Mouse (Mus musculus) CD4-positive naive resting alpha-beta T cell, adult 57 days (primary cell): ENCODE measurements around the gene Mrpl54. TPM values are rescaled to one million over a fixed set of nuclear protein-coding genes. Genes with fewer than 3 reads are reported as not detected.

Source experiments
- total RNA-seq: library from RNA; stranded (reverse); gene quantifications from one replicate; pipeline ENCODE4 v1.2.4, GENCODE M21; 2023

Gene Mrpl54
- 104 TPM for total RNA-seq

GRCm38 (mm10) chr10:81266211-81267105 lies at the start of gene Mrpl54, which contains the start of gene Apba3:
Gene Mrpl54, minus strand, starts transcription at chr10:81266934.
Gene Apba3, plus strand, starts transcription at chr10:81266960.

DNA sequence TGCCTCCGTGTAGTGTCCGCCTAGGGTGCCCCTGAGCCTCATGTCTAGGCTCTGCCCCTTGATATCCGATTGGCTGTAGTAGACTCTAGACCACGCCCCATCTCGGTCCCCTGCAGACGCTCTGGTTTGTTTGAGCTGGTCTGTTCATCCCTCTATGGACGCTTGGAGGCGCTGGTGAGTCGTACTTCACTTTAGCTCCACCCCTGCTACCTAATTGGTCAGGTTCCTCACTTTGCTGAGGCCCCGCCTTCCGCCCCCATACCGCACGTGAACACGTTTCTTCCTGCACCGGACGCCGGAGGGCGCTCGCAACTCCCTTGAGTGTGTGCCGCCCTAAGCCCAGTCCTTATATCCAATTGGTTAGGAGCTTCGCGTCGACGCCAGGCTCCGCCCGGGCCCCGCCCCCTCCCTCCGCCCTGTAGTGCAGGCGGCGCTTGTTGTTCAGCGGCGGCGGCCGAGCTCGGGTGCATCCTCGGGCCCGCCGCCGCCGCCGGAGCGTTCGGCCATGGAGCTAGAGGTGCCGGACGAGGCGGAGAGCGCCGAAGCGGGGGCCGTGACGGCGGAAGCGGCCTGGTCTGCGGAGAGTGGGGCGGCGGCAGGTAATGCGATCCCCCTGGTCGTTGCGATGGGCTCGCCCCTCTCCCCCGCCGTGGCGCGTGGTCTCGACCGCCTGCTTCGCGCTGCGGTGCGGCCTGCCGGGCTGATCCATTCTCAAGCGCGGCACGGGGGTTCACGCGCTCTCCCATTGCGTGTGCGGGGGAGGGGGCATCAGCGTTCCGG lies 26.0 kb upstream of the Mrpl54 start, which contains the start of gene Pip5k1c:
TSS of gene Pip5k1c (plus strand) at position 410 of the 780 bp plus-strand sequence.

DNA sequence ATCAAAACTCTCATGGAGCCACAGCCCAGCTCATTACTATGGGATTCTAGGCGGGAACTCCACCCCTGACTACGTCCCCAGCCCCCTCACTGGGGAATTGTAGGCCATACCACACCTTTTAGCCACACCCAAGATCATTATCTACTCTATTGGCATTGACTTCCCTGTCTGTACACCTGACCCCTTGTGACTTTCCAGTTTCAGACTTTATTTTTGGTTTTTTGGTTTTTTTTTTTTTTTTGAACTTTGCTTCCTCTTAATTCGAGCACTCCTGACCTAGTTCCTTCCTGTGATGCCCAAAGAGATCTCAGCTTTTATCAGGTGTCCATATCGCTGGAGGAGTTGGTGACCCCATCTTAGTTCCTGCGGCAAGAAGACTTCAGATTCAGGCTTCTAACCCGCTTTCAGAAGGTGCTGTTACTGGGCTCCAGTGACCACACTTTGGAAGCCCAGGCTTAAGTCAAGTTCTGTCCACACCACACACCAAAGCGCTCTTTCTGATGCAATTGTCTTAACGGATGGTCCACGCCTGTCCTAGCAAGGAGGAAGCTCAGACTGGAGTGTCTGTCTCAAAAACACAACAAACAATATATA lies 24.9 kb upstream of the Mrpl54 start, which contains the start of gene Tjp3:
TSS of gene Tjp3 (minus strand) at position 71 of the 594 bp plus-strand sequence.

GRCm38 (mm10) chr10:81252424-81253419 lies 14.0 kb downstream of the Mrpl54 start, which contains the start of gene Matk:
Gene Matk, plus strand, starts transcription at chr10:81252935.

GRCm38 (mm10) chr10:81232580-81233225 lies 34.0 kb downstream of the Mrpl54 start, which contains the start of gene Zfr2:
Gene Zfr2, plus strand, starts transcription at chr10:81233155.

GRCm38 (mm10) chr10:81230438-81231332 lies 36.0 kb downstream of the Mrpl54 start, which contains the start of gene Atcay:
Gene Atcay, minus strand, starts transcription at chr10:81230833.

Other genes with a start within 250 kb of the Mrpl54 start
- gene Diras1, start 241.3 kb downstream of the Mrpl54 start, total RNA-seq: not detected
- gene Slc39a3, start 229.5 kb downstream of the Mrpl54 start, total RNA-seq: 17.1 TPM
- 55.5 TPM for gene Sgta, start 206.8 kb downstream of the Mrpl54 start, total RNA-seq
- gene Thop1, start 196.9 kb downstream of the Mrpl54 start, total RNA-seq: 13.4 TPM
- gene Creb3l3, start 168.1 kb downstream of the Mrpl54 start, total RNA-seq: not detected
- 128 TPM for gene Map2k2, start 161.0 kb downstream of the Mrpl54 start, total RNA-seq
- gene Zbtb7a, start 131.7 kb downstream of the Mrpl54 start, total RNA-seq: 58.9 TPM
- gene Pias4, start 99.0 kb downstream of the Mrpl54 start, total RNA-seq: 34.9 TPM
- 2,367 TPM for gene Eef2, start 90.3 kb downstream of the Mrpl54 start, total RNA-seq
- gene Dapk3, start 83.9 kb downstream of the Mrpl54 start, total RNA-seq: 62.3 TPM
- not detected for gene 4930442H23Rik, start 83.1 kb downstream of the Mrpl54 start, total RNA-seq
- not detected for gene Nmrk2, start 64.9 kb downstream of the Mrpl54 start, total RNA-seq
- 0.50 TPM for gene Atcay, start 36.1 kb downstream of the Mrpl54 start, total RNA-seq
- gene Zfr2, start 33.8 kb downstream of the Mrpl54 start, total RNA-seq: 4.9 TPM
- gene Matk, start 14.0 kb downstream of the Mrpl54 start, total RNA-seq: 15.3 TPM
- gene Apba3, start within 50 bp of the Mrpl54 start, total RNA-seq: 45.7 TPM
- 4.3 TPM for gene Tjp3, start 24.6 kb upstream of the Mrpl54 start, total RNA-seq
- 128 TPM for gene Pip5k1c, start 26.0 kb upstream of the Mrpl54 start, total RNA-seq
- gene Cactin, start 54.2 kb upstream of the Mrpl54 start, total RNA-seq: 47.9 TPM
- 26.1 TPM for gene Tbxa2r, start 61.8 kb upstream of the Mrpl54 start, total RNA-seq
- not detected for gene Gipc3, start 76.3 kb upstream of the Mrpl54 start, total RNA-seq
- 55.4 TPM for gene Hmg20b, start 83.5 kb upstream of the Mrpl54 start, total RNA-seq
- 5.4 TPM for gene Mfsd12, start 90.6 kb upstream of the Mrpl54 start, total RNA-seq
- 7.5 TPM for gene 4930404N11Rik, start 98.9 kb upstream of the Mrpl54 start, total RNA-seq
- gene Fzr1, start 111.6 kb upstream of the Mrpl54 start, total RNA-seq: 27.2 TPM
- 32.6 TPM for gene Dohh, start 117.5 kb upstream of the Mrpl54 start, total RNA-seq
- 4.7 TPM for gene Gm48551, start 117.5 kb upstream of the Mrpl54 start, total RNA-seq
- gene Gm48552, start 122.1 kb upstream of the Mrpl54 start, total RNA-seq: 9.7 TPM
- gene Smim24, start 126.1 kb upstream of the Mrpl54 start, total RNA-seq: 2.2 TPM
- gene Nfic, start 188.7 kb upstream of the Mrpl54 start, total RNA-seq: 20.3 TPM
- 1.2 TPM for gene Celf5, start 215.8 kb upstream of the Mrpl54 start, total RNA-seq
- gene Ncln, start 229.5 kb upstream of the Mrpl54 start, total RNA-seq: 199 TPM
- 139 TPM for gene S1pr4, start 233.2 kb upstream of the Mrpl54 start, total RNA-seq